Mouse (Mus musculus): Measurements from ENCODE around the gene 2610001J05Rik. TPM values are rescaled to one million over a fixed set of nuclear protein-coding genes. Genes with fewer than 3 reads are reported as not detected.
"Not testable (repeated sequence)": the region's sequence is repeated elsewhere in the genome, so short reads cannot be mapped to it uniquely, and the experiment has no call there.

Gene 2610001J05Rik
- total RNA-seq (2014; fragmentation: Nextera tagmentation) (14.9 and 24.1 TPM in 2 replicates), total RNA-seq (2017) (34.6 and 87.5 TPM in 2 replicates)

GRCm38 (mm10) chr6:13870919-13871624 lies at the start of gene 2610001J05Rik:
TSS of gene 2610001J05Rik (minus strand) at chr6:13871518.
- peak; percentile 100 for ATAC-seq (replicated peaks; ENCODE audit: low FRiP score, low TSS enrichment, poor library complexity, severe bottlenecking)

- ATAC-seq (replicated peaks; ENCODE audit: low FRiP score, low TSS enrichment, poor library complexity, severe bottlenecking) = no peak
Observed at GRCm38 (mm10) chr6:13909762-13910537, 38.6 kb upstream of the 2610001J05Rik start.

- no peak for ATAC-seq (replicated peaks; ENCODE audit: low FRiP score, low TSS enrichment, poor library complexity, severe bottlenecking)
Observed at GRCm38 (mm10) chr6:13902941-13903627, 31.8 kb upstream of the 2610001J05Rik start.

GRCm38 (mm10) chr6:13884877-13885592 lies 13.7 kb upstream of the 2610001J05Rik start:
- ATAC-seq (replicated peaks; ENCODE audit: low FRiP score, low TSS enrichment, poor library complexity, severe bottlenecking) = no peak

GRCm38 (mm10) chr6:13882919-13883318 lies 11.6 kb upstream of the 2610001J05Rik start:
- no peak for ATAC-seq (replicated peaks; ENCODE audit: low FRiP score, low TSS enrichment, poor library complexity, severe bottlenecking)

GRCm38 (mm10) chr6:13873959-13874358 lies 2.6 kb upstream of the 2610001J05Rik start:
- no peak for ATAC-seq (replicated peaks; ENCODE audit: low FRiP score, low TSS enrichment, poor library complexity, severe bottlenecking)

GRCm38 (mm10) chr6:13872076-13872475 lies 758 bp upstream of the 2610001J05Rik start:
- ATAC-seq (replicated peaks; ENCODE audit: low FRiP score, low TSS enrichment, poor library complexity, severe bottlenecking) = 0 out of 2 replicates have a peak, but pooled peaks have one; percentile 33

GRCm38 (mm10) chr6:13871625-13871958 lies 274 bp upstream of the 2610001J05Rik start:
- ATAC-seq (replicated peaks; ENCODE audit: low FRiP score, low TSS enrichment, poor library complexity, severe bottlenecking) = peak; percentile 59

- peak; percentile 15; the same call in 1 of the 2 replicates for ATAC-seq (replicated peaks; ENCODE audit: low FRiP score, low TSS enrichment, poor library complexity, severe bottlenecking)
Observed at GRCm38 (mm10) chr6:13870289-13870741, 1.0 kb downstream of the 2610001J05Rik start.

GRCm38 (mm10) chr6:13860596-13860995 lies 10.7 kb downstream of the 2610001J05Rik start:
- ATAC-seq (replicated peaks; ENCODE audit: low FRiP score, low TSS enrichment, poor library complexity, severe bottlenecking) = no peak

- ATAC-seq (replicated peaks; ENCODE audit: low FRiP score, low TSS enrichment, poor library complexity, severe bottlenecking) = no peak
Observed at GRCm38 (mm10) chr6:13859877-13860585, 11.3 kb downstream of the 2610001J05Rik start.

- no peak for ATAC-seq (replicated peaks; ENCODE audit: low FRiP score, low TSS enrichment, poor library complexity, severe bottlenecking)
Observed at GRCm38 (mm10) chr6:13854230-13854629, 17.1 kb downstream of the 2610001J05Rik start.

GRCm38 (mm10) chr6:13853244-13853643 lies 18.1 kb downstream of the 2610001J05Rik start:
- ATAC-seq (replicated peaks; ENCODE audit: low FRiP score, low TSS enrichment, poor library complexity, severe bottlenecking) = no peak

GRCm38 (mm10) chr6:13846031-13846430 lies 25.3 kb downstream of the 2610001J05Rik start:
- not testable (repeated sequence) for ATAC-seq (replicated peaks; ENCODE audit: low FRiP score, low TSS enrichment, poor library complexity, severe bottlenecking)

- peak; percentile 85 for ATAC-seq (replicated peaks; ENCODE audit: low FRiP score, low TSS enrichment, poor library complexity, severe bottlenecking)
Observed at GRCm38 (mm10) chr6:13839345-13840054, 31.8 kb downstream of the 2610001J05Rik start, which contains the start of gene Gpr85. TSS of gene Gpr85 (minus strand) at chr6:13839942.

- ATAC-seq (replicated peaks; ENCODE audit: low FRiP score, low TSS enrichment, poor library complexity, severe bottlenecking) = peak; percentile 80
Observed at GRCm38 (mm10) chr6:13838677-13839344, 32.5 kb downstream of the 2610001J05Rik start.

GRCm38 (mm10) chr6:13837916-13838676 lies 33.2 kb downstream of the 2610001J05Rik start:
- ATAC-seq (replicated peaks; ENCODE audit: low FRiP score, low TSS enrichment, poor library complexity, severe bottlenecking) = no peak

All from megakaryocyte-erythroid progenitor cell, adult 5-6 weeks (primary cell).